Mouse (Mus musculus): ENCODE measurements around the gene Pmf1. TPM values are rescaled to one million over a fixed set of nuclear protein-coding genes. Genes with fewer than 3 reads are reported as not detected.

Pmf1 gene
- polyA plus RNA-seq, 1 experiment from 2014 or later, result 64.3 TPM

GRCm38 (mm10) chr3:88352907-88353306 lies 57.2 kb downstream of the Pmf1 start:
- ATAC-seq, result no peak
- no peak for TF ChIP-seq EP300 (IDR thresholded peaks at IDR 0.05; ENCODE audit: low read depth)
- no peak for TF ChIP-seq CTCF (IDR thresholded peaks at IDR 0.05; ENCODE audit: low read depth)
- Histone ChIP-seq H3K4me2 (ENCODE audit: low read depth, low read length) (no peak overlapping the region), H3K4me1 (ENCODE audit: insufficient read depth) (no peaks in the 10 kb centered on the region), H3K27ac (ENCODE audit: low read depth) (no peak overlapping the region), H3K27me3 (ENCODE audit: insufficient read depth, low read length) (no peaks in the 10 kb centered on the region), H3K36me3 (replicated peaks; ENCODE audit: insufficient read depth, low read length) (peaks cover 97% of the 10 kb centered on the region), H3K4me3 (ENCODE audit: low read depth, low read length) (no peak overlapping the region), H3K9ac (replicated peaks) (no peak overlapping the region), H3K9me3 (ENCODE audit: low read length) (no peaks in the 10 kb centered on the region)
- 93% methylated on average over 9 of the region's 9 CpGs for WGBS (ENCODE audit: insufficient replicate concordance)
- DNase-seq, result no peak

GRCm38 (mm10) chr3:88350732-88351131 lies 59.4 kb downstream of the Pmf1 start:
- TF ChIP-seq EP300 (IDR thresholded peaks at IDR 0.05; ENCODE audit: low read depth) (no peak), CTCF (IDR thresholded peaks at IDR 0.05; ENCODE audit: low read depth) (no peak)
- ATAC-seq, result no peak

More at GRCm38 (mm10) chr3:88350732-88351131, 59.4 kb downstream of the Pmf1 start:
- H3K4me2 ChIP-seq (ENCODE audit: low read depth, low read length), result no peak overlapping the region
- H3K9ac ChIP-seq (replicated peaks), result no peak overlapping the region
- peaks cover 96% of the 10 kb centered on the region for H3K36me3 ChIP-seq (replicated peaks; ENCODE audit: insufficient read depth, low read length)
- 92% methylated on average over 13 of the region's 13 CpGs for WGBS (ENCODE audit: insufficient replicate concordance)
- no peaks in the 10 kb centered on the region for H3K9me3 ChIP-seq (ENCODE audit: low read length)
- no peaks in the 10 kb centered on the region for H3K27me3 ChIP-seq (ENCODE audit: insufficient read depth, low read length)
- no peak overlapping the region for H3K4me3 ChIP-seq (ENCODE audit: low read depth, low read length)
- no peaks in the 10 kb centered on the region for H3K4me1 ChIP-seq (ENCODE audit: insufficient read depth)
- no peak overlapping the region for H3K27ac ChIP-seq (ENCODE audit: low read depth)
- no peak for DNase-seq

Small RNAs within 50 kb of the gene (microRNA-seq; reads per million reads assigned to microRNA genes)
- not detected for gene Mir7011

Other genes starting within 250 kb of the Pmf1 start
- 6.5 and 7.0 TPM in 2 replicates for gene Rhbg, start 155.6 kb downstream of the Pmf1 start, polyA plus RNA-seq (2015; fragmentation: Nextera tagmentation; extraction: Ambion mirVana)
- 0.64 and 1.0 TPM in 2 replicates for gene Gm38392, start 123.1 kb downstream of the Pmf1 start, polyA plus RNA-seq (2015; fragmentation: Nextera tagmentation; extraction: Ambion mirVana)
- gene Tsacc, start 113.3 kb downstream of the Pmf1 start, polyA plus RNA-seq (2015; fragmentation: Nextera tagmentation; extraction: Ambion mirVana), result 6.2 and 7.0 TPM in 2 replicates
- gene Cct3, start 113.2 kb downstream of the Pmf1 start, polyA plus RNA-seq (2015; fragmentation: Nextera tagmentation; extraction: Ambion mirVana), result 138 and 151 TPM in 2 replicates
- 111 and 114 TPM in 2 replicates for gene Glmp, start 85.3 kb downstream of the Pmf1 start, polyA plus RNA-seq (2015; fragmentation: Nextera tagmentation; extraction: Ambion mirVana)
- gene Tmem79, start 74.2 kb downstream of the Pmf1 start, polyA plus RNA-seq (2015; fragmentation: Nextera tagmentation; extraction: Ambion mirVana), result 1.4 TPM in 2 replicates
- gene Smg5, start 74.1 kb downstream of the Pmf1 start, polyA plus RNA-seq (2015; fragmentation: Nextera tagmentation; extraction: Ambion mirVana), result 9.9 and 11.8 TPM in 2 replicates
- gene Paqr6, start 45.7 kb downstream of the Pmf1 start, polyA plus RNA-seq (2015; fragmentation: Nextera tagmentation; extraction: Ambion mirVana), result 1.7 and 2.0 TPM in 2 replicates
- 0.43 and 0.62 TPM in 2 replicates for gene Bglap3, start 37.6 kb downstream of the Pmf1 start, polyA plus RNA-seq (2015; fragmentation: Nextera tagmentation; extraction: Ambion mirVana)
- gene Bglap2, start 31.6 kb downstream of the Pmf1 start, polyA plus RNA-seq (2015; fragmentation: Nextera tagmentation; extraction: Ambion mirVana), result not detected in 2 replicates
- not detected in 2 replicates for gene Bglap, start 25.9 kb downstream of the Pmf1 start, polyA plus RNA-seq (2015; fragmentation: Nextera tagmentation; extraction: Ambion mirVana)
- 9.0 and 9.2 TPM in 2 replicates for gene Slc25a44, start 14.8 kb upstream of the Pmf1 start, polyA plus RNA-seq (2015; fragmentation: Nextera tagmentation; extraction: Ambion mirVana)
- 27.3 and 30.0 TPM in 2 replicates for gene Sema4a, start 50.9 kb upstream of the Pmf1 start, polyA plus RNA-seq (2015; fragmentation: Nextera tagmentation; extraction: Ambion mirVana)
- 68.4 and 73.4 TPM in 2 replicates for gene Lmna, start 99.6 kb upstream of the Pmf1 start, polyA plus RNA-seq (2015; fragmentation: Nextera tagmentation; extraction: Ambion mirVana)
- 0.37 and 0.51 TPM in 2 replicates for gene Mex3a, start 122.1 kb upstream of the Pmf1 start, polyA plus RNA-seq (2015; fragmentation: Nextera tagmentation; extraction: Ambion mirVana)
- 0.13 and 0.29 TPM in 2 replicates for gene Rab25, start 138.0 kb upstream of the Pmf1 start, polyA plus RNA-seq (2015; fragmentation: Nextera tagmentation; extraction: Ambion mirVana)
- 104 and 106 TPM in 2 replicates for gene Lamtor2, start 142.7 kb upstream of the Pmf1 start, polyA plus RNA-seq (2015; fragmentation: Nextera tagmentation; extraction: Ambion mirVana)
- 12.5 and 13.5 TPM in 2 replicates for gene Ubqln4, start 143.4 kb upstream of the Pmf1 start, polyA plus RNA-seq (2015; fragmentation: Nextera tagmentation; extraction: Ambion mirVana)
- 141 and 155 TPM in 2 replicates for gene Ssr2, start 165.5 kb upstream of the Pmf1 start, polyA plus RNA-seq (2015; fragmentation: Nextera tagmentation; extraction: Ambion mirVana)
- 13.7 and 13.8 TPM in 2 replicates for gene Arhgef2, start 195.6 kb upstream of the Pmf1 start, polyA plus RNA-seq (2015; fragmentation: Nextera tagmentation; extraction: Ambion mirVana)
- not detected in 2 replicates for gene Rxfp4, start 242.8 kb upstream of the Pmf1 start, polyA plus RNA-seq (2015; fragmentation: Nextera tagmentation; extraction: Ambion mirVana)